Mouse (Mus musculus): Measurements from ENCODE around the gene Cd81. TPM values are rescaled to one million over a fixed set of nuclear protein-coding genes. Genes with fewer than 3 reads are reported as not detected.

The Cd81 gene
- total and polyA plus RNA-seq, 3 experiments = 105 to 133 TPM; not detected in 1

DNA sequence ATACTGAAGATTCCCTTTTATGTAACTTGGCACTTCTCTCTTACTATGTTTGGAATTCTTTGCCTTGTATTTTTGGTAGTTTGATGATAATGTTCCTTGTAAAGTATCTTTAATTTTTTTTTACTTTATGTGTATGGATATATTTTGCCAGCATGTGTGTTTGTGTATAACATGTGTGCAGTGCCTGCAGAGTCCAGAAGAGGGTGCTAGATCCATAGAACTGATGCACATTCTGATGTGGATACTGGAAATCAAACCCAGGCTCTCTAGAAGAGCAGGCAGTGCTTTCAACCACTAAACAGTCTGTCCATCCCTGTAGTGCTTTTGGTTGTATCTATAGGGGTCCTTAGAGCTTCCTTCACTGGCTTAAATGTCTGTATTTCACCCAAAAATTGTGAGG lies 62.2 kb downstream of the Cd81 start:
- H3K36me3 ChIP-seq (ENCODE audit: control insufficient read depth in 1 of 2, insufficient read depth in 2 of 2, low read length in 2 of 2) = peaks cover 0 to 6% of the 10 kb centered on the region in 2 experiments; a peak in 2 of 4 replicates
- no peaks in the 10 kb centered on the region for H3K27me3 ChIP-seq (ENCODE audit: control insufficient read depth in 1 of 2, insufficient read depth in 2 of 2, low read length in 2 of 2)
- H3K27ac ChIP-seq (ENCODE audit: control insufficient read depth, low read depth, low read length) = no peak overlapping the region
- no peak overlapping the region for H3K4me3 ChIP-seq (ENCODE audit: control insufficient read depth in 1 of 2, insufficient read depth in 1 of 2, low read depth in 2 of 2, low read length in 2 of 2)
- H3K79me2 ChIP-seq (ENCODE audit: control insufficient read depth, insufficient read depth, low read length, poor library complexity) = no peaks in the 10 kb centered on the region
- H3K4me1 ChIP-seq (ENCODE audit: control insufficient read depth in 1 of 2, insufficient read depth in 2 of 2, low read length in 2 of 2) = peaks cover 5 to 20% of the 10 kb centered on the region in 2 experiments
- DNase-seq (ENCODE audit: low read depth, low spot score) = no peak
- no peak overlapping the region for H3K9ac ChIP-seq (ENCODE audit: control insufficient read depth, low read depth, low read length, poor library complexity, severe bottlenecking)
- no peak for TF ChIP-seq ZMIZ1 (IDR thresholded peaks at IDR 0.05; ENCODE audit: low read depth, low read length)
- TF ChIP-seq SMC3 (IDR thresholded peaks at IDR 0.05; ENCODE audit: low read depth, low read length) = peak; percentile 15; the same call in 1 of the 2 replicates
- peak; percentile 38 for TF ChIP-seq RAD21 (IDR thresholded peaks at IDR 0.05; ENCODE audit: low read depth, low read length)
- TF ChIP-seq POLR2A (IDR thresholded peaks at IDR 0.05; ENCODE audit: control insufficient read depth in 1 of 2, insufficient read depth in 1 of 2, low read depth in 1 of 2, low read length in 2 of 2, poor library complexity in 1 of 2) = no peak
- TF ChIP-seq CTCF (IDR thresholded peaks at IDR 0.05 in 2 of 3, conservative IDR thresholded peaks at IDR 0.05 in 1 of 3; ENCODE audit: control insufficient read depth in 1 of 3, insufficient read depth in 1 of 3, low read depth in 2 of 3, low read length in 3 of 3, poor library complexity in 1 of 3, severe bottlenecking in 1 of 3) = peak in 2 of 3 experiments; percentile 37 to 46; a peak in 3 of 6 replicates
- no peaks in the 10 kb centered on the region for H3K9me3 ChIP-seq (replicated peaks; ENCODE audit: insufficient read depth, low read length)

GRCm38 (mm10) chr7:143116521-143116920 lies 64.0 kb downstream of the Cd81 start:
- no peak for DNase-seq (ENCODE audit: low read depth, low spot score)
- H3K9ac ChIP-seq (ENCODE audit: control insufficient read depth, low read depth, low read length, poor library complexity, severe bottlenecking) = no peak overlapping the region
- no peaks in the 10 kb centered on the region for H3K9me3 ChIP-seq (replicated peaks; ENCODE audit: insufficient read depth, low read length)
- no peaks in the 10 kb centered on the region for H3K79me2 ChIP-seq (ENCODE audit: control insufficient read depth, insufficient read depth, low read length, poor library complexity)
- peaks cover 0 to 12% of the 10 kb centered on the region in 2 experiments; a peak in 2 of 4 replicates for H3K36me3 ChIP-seq (ENCODE audit: control insufficient read depth in 1 of 2, insufficient read depth in 2 of 2, low read length in 2 of 2)
- TF ChIP-seq MYB (IDR thresholded peaks at IDR 0.05; ENCODE audit: low read depth, low read length) (no peak), USF2 (IDR thresholded peaks at IDR 0.05; ENCODE audit: borderline replicate concordance in 1 of 2, insufficient read depth in 1 of 2, low read depth in 1 of 2, low read length in 2 of 2) (no peak), USF1 (IDR thresholded peaks at IDR 0.05; ENCODE audit: low read depth, low read length) (no peak), MEF2A (IDR thresholded peaks at IDR 0.05; ENCODE audit: extremely low read depth, insufficient replicate concordance, low read depth, low read length, poor library complexity, severe bottlenecking) (no peak), MAX (IDR thresholded peaks at IDR 0.05; ENCODE audit: low read length) (no peak), NELFE (IDR thresholded peaks at IDR 0.05; ENCODE audit: low read depth, low read length) (no peak), BHLHE40 (IDR thresholded peaks at IDR 0.05; ENCODE audit: borderline replicate concordance, low read depth, low read length) (no peak), POLR2A (IDR thresholded peaks at IDR 0.05; ENCODE audit: control insufficient read depth in 1 of 2, insufficient read depth in 1 of 2, low read depth in 1 of 2, low read length in 2 of 2, poor library complexity in 1 of 2) (no peak), MYC (IDR thresholded peaks at IDR 0.05; ENCODE audit: low read depth, low read length) (no peak)
- no peak overlapping the region for H3K27ac ChIP-seq (ENCODE audit: control insufficient read depth, low read depth, low read length)
- H3K27me3 ChIP-seq (ENCODE audit: control insufficient read depth in 1 of 2, insufficient read depth in 2 of 2, low read length in 2 of 2) = no peaks in the 10 kb centered on the region
- peaks cover 5 to 29% of the 10 kb centered on the region in 2 experiments for H3K4me1 ChIP-seq (ENCODE audit: control insufficient read depth in 1 of 2, insufficient read depth in 2 of 2, low read length in 2 of 2)
- H3K4me3 ChIP-seq (ENCODE audit: control insufficient read depth in 1 of 2, insufficient read depth in 1 of 2, low read depth in 2 of 2, low read length in 2 of 2) = no peak overlapping the region

Other genes with a start within 250 kb of the Cd81 start
- gene Th, start 121.6 kb upstream of the Cd81 start, total RNA-seq (2012; rRNA removed) = not detected in 2 replicates
- gene Th, start 121.6 kb upstream of the Cd81 start, polyA plus RNA-seq (2012; ENCODE audit: insufficient read depth in 1 of 2, insufficient read length in 2 of 2, low read depth in 1 of 2, low replicate concordance in 2 of 2, missing spikeins in 1 of 2) = not detected
- gene Ascl2, start 83.5 kb upstream of the Cd81 start, total RNA-seq (2012; rRNA removed) = not detected in 2 replicates
- gene Ascl2, start 83.5 kb upstream of the Cd81 start, polyA plus RNA-seq (2012; ENCODE audit: insufficient read depth in 1 of 2, insufficient read length in 2 of 2, low read depth in 1 of 2, low replicate concordance in 2 of 2, missing spikeins in 1 of 2) = not detected
- 159 and 205 TPM in 2 replicates for gene Tspan32, start 47.7 kb upstream of the Cd81 start, total RNA-seq (2012; rRNA removed)
- gene Tspan32, start 47.7 kb upstream of the Cd81 start, polyA plus RNA-seq (2012; ENCODE audit: insufficient read depth in 1 of 2, insufficient read length in 2 of 2, low read depth in 1 of 2, low replicate concordance in 2 of 2, missing spikeins in 1 of 2) = 100 to 1,000 TPM in 1 of 2 experiments, 10 to 100 TPM in 1; 53.5 to 212 TPM
- gene Tssc4, start 16.5 kb downstream of the Cd81 start, total RNA-seq (2012; rRNA removed) = 63.9 and 76.9 TPM in 2 replicates
- gene Tssc4, start 16.5 kb downstream of the Cd81 start, polyA plus RNA-seq (2012; ENCODE audit: insufficient read depth in 1 of 2, insufficient read length in 2 of 2, low read depth in 1 of 2, low replicate concordance in 2 of 2, missing spikeins in 1 of 2) = 10 to 100 TPM in 1 of 2 experiments, not detected in 1; 75.6 TPM
- gene Trpm5, start 41.9 kb downstream of the Cd81 start, total RNA-seq (2012; rRNA removed) = 1.5 and 1.7 TPM in 2 replicates
- 1 to 10 TPM in 1 of 2 experiments, not detected in 1; 1.9 TPM for gene Trpm5, start 41.9 kb downstream of the Cd81 start, polyA plus RNA-seq (2012; ENCODE audit: insufficient read depth in 1 of 2, insufficient read length in 2 of 2, low read depth in 1 of 2, low replicate concordance in 2 of 2, missing spikeins in 1 of 2)
- 0.85 and 0.96 TPM in 2 replicates for gene Kcnq1, start 53.6 kb downstream of the Cd81 start, total RNA-seq (2012; rRNA removed)
- under 1 TPM in 1 of 2 experiments, not detected in 1; 0.63 TPM for gene Kcnq1, start 53.6 kb downstream of the Cd81 start, polyA plus RNA-seq (2012; ENCODE audit: insufficient read depth in 1 of 2, insufficient read length in 2 of 2, low read depth in 1 of 2, low replicate concordance in 2 of 2, missing spikeins in 1 of 2)

Measured in MEL (cell line).